Mouse (Mus musculus) 3T3-L1 (cell line): ENCODE data around the gene Cd5.
A peak's percentile ranks its signal among the peaks of the same experiment; 100 is the strongest.

Source experiments
- DNase-seq: peaks from one replicate; pipeline ENCODE4 v3.0.0-alpha.2; 2015; ENCODE audit warnings: low read depth, low spot score

Gene Cd5

GRCm38 (mm10) chr19:10738811-10739210, at the start of gene Cd5:
TSS of gene Cd5 (minus strand) at chr19:10739002.
- no peak for DNase-seq

GRCm38 (mm10) chr19:10788242-10788641, 49.4 kb upstream of the Cd5 start:
- no peak for DNase-seq

- no peak for DNase-seq
These were observed 48.6 kb upstream of the Cd5 start for GRCm38 (mm10) chr19:10787406-10787805.

- no peak for DNase-seq
These were observed 48.0 kb upstream of the Cd5 start for GRCm38 (mm10) chr19:10786753-10787152.

GRCm38 (mm10) chr19:10784796-10785459, 46.1 kb upstream of the Cd5 start:
- DNase-seq, result no peak

GRCm38 (mm10) chr19:10784061-10784460, 45.3 kb upstream of the Cd5 start:
- no peak for DNase-seq

- DNase-seq, result no peak
These were observed 44.4 kb upstream of the Cd5 start for GRCm38 (mm10) chr19:10783168-10783567.

- peak; percentile 72 for DNase-seq
These were observed 42.8 kb upstream of the Cd5 start for GRCm38 (mm10) chr19:10781641-10782040.

- no peak for DNase-seq
These were observed 38.1 kb upstream of the Cd5 start for GRCm38 (mm10) chr19:10776906-10777305.

- no peak for DNase-seq
These were observed 35.3 kb upstream of the Cd5 start for GRCm38 (mm10) chr19:10774141-10774540.

- no peak for DNase-seq
These were observed 34.6 kb upstream of the Cd5 start for GRCm38 (mm10) chr19:10773384-10773783.

- DNase-seq, result no peak
These were observed 34.1 kb upstream of the Cd5 start for GRCm38 (mm10) chr19:10772866-10773265.

- no peak for DNase-seq
These were observed 33.2 kb upstream of the Cd5 start for GRCm38 (mm10) chr19:10771995-10772394.

- DNase-seq, result no peak
These were observed 30.8 kb upstream of the Cd5 start for GRCm38 (mm10) chr19:10769429-10770195.

- DNase-seq, result no peak
These were observed 30.1 kb upstream of the Cd5 start for GRCm38 (mm10) chr19:10768694-10769428.

- no peak for DNase-seq
These were observed 28.8 kb upstream of the Cd5 start for GRCm38 (mm10) chr19:10767631-10768030.

- DNase-seq, result peak; percentile 88
These were observed 24.7 kb upstream of the Cd5 start for GRCm38 (mm10) chr19:10763381-10764031.

- DNase-seq, result no peak
These were observed 23.7 kb upstream of the Cd5 start for GRCm38 (mm10) chr19:10762468-10762867.

- no peak for DNase-seq
These were observed 23.1 kb upstream of the Cd5 start for GRCm38 (mm10) chr19:10761794-10762415.

- no peak for DNase-seq
These were observed 21.4 kb upstream of the Cd5 start for GRCm38 (mm10) chr19:10759983-10760831.

- no peak for DNase-seq
These were observed 20.7 kb upstream of the Cd5 start for GRCm38 (mm10) chr19:10759525-10759924.
